Mouse (Mus musculus) megakaryocyte-erythroid progenitor cell, adult 5-6 weeks (primary cell): ENCODE results near the gene Msrb2. TPM values are rescaled to one million over a fixed set of nuclear protein-coding genes. Genes with fewer than 3 reads are reported as not detected.

ENCODE experiments used
- ATAC-seq: replicated peaks from 2 replicates; pipeline ENCODE4 v1.8.0; 2016; ENCODE audit warnings: mild to moderate bottlenecking, inconsistent platforms; ENCODE audit not compliant: severe bottlenecking, poor library complexity, low FRiP score, low TSS enrichment
- total RNA-seq, 2 experiments: library from RNA; stranded (forward) in 1 of 2; stranded (reverse) in 1 of 2; fragments of 200-1000, 215-1000 nt in 1 of 2; fragments of >200 nt in 1 of 2; fragmentation: Nextera tagmentation in 1 of 2; gene quantifications; 2 replicates each; pipeline ENCODE4 v1.2.3; 2014 to 2017

Gene Msrb2
- total RNA-seq, 2 experiments from 2014 or later = 12.1 to 24.3 TPM

DNA sequence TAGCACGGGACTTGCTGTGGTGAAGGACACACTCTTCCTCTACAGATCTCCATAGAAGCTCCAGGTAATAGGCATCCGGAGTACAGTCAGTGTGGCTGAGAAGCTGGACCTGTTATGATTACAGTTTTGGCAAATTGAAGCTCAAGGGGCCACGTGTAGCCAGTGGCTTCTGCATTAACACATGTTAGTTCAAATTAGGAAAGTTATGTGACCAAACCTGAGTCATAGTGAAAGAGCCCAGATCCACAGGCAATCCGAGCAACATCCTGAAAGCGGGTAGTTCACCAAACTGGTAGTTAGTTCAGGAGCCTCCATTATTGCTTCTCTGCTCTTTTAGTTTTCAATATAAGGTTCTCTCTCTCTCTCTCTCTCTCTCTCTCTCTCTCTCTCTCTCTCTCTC, 14.5 kb downstream of the Msrb2 start:
- ATAC-seq = no peak

- ATAC-seq = peak; percentile 80
Measured at GRCm38 (mm10) chr2:19388329-19389103, 17.3 kb downstream of the Msrb2 start.

DNA sequence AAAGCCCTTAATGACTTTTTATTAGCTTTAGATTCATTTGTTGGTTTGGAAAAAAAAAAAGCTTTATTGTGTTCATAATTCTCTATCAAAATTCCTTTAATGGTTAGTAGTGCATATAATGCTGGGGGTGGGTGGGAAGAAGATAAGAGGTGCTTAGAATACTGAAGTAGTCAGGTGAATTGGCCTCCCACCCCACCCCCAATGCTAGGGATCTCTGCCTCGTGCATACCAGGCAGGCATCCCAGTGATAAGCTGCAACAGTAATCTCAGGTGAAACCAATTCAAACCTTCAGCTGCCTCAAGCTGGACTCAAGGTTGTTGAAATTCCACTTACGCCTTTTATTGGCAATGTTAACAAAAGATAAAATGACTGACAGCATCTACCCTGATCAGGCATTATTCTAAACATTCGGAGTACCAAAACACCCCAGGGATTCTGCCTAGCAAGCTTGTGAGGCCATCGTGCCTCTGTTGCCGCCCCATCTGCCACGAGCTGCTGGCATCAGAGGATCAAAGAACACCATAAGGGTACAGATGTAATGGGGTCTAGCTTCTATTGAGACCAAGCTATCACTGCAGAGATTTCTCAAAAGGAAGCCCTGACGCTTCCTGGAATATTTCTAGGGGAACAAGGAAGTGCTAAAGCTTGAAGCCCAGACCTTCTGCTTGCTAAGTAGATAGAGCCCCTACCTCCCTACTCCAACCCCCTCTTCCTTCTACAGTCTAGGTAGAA, 19.3 kb downstream of the Msrb2 start:
- ATAC-seq = no peak

DNA sequence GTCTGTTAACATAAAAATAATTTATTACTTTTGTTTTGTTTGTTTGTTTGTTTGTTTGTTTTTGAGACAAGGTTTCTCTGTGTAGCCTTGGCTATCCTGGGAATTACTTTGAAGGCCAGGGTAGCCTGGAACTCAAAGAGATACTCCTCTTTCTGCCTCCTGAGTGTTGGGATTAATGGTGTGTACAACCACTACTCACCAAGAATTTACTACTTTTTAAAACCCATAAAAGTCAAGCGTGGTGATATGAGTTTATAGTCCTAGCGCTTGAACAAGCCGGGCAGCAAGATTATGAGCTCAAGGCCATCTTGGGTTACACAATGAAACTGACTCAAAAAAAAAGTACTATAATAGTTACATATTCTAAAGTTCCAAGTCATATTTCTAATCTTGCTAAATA, 20.4 kb downstream of the Msrb2 start:
- no peak for ATAC-seq

DNA sequence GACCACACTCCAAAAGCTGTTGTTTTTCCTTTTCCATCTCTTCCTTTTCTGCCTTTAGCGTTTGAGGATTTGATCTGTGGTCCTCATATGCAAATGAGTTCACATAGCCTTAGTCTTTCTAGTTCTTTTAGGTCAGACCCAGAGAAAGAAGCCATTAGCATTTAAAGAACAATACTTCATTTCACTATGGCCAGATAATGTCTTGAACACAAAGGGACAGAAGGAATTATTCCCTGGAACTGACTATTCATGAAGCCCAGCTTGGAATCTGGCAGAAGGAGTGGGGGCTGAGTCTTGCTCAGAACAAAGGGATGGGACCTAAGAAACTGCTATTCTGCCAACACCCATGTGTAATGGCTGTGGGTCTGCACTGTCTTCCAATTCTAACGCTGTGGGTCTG, 21.6 kb downstream of the Msrb2 start:
- no peak for ATAC-seq

DNA sequence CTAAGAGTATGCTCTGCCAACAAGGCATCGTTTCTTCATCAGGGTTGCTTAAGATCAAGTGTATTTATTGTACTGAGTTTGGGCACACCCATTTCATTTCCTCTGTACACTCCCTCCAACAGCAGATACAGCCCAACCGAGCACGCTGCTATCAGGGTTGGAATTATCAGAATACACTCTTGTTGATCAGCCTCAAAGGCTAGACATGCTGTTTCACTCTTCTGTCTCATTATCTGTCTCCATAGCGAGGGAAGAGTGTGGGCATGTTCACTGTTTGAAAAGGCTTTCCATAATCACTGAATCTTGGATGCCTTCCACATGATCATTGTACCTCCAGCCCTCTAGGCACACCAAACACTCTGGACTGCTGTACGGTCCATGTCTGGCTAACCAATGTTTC, 34.2 kb downstream of the Msrb2 start:
- ATAC-seq = peak; percentile 68

DNA sequence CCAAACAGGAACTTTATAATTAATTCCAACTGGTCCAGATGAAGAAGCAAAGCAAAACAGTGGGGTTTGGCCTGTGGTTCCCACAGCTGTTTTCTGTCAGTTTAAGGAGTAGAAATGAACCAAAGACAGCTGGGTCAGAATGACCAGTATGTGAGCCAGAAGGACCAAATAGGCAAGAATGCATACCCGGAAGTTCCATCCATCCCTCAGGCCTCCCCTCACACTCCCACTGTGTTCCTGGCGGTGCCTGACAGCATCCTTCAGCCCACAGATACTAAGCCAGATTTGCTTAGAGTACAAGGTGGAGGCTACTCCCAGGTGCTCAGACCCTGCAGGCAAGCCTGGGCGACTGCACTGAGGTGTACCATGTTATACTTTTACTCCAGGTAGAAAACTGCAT, 35.3 kb downstream of the Msrb2 start:
- no peak for ATAC-seq

GRCm38 (mm10) chr2:19414222-19414965, 43.2 kb downstream of the Msrb2 start:
- peak; percentile 90 for ATAC-seq

GRCm38 (mm10) chr2:19415063-19415521, 43.9 kb downstream of the Msrb2 start:
- peak; percentile 73 for ATAC-seq

- no peak for ATAC-seq
Measured at GRCm38 (mm10) chr2:19416066-19416465, 44.8 kb downstream of the Msrb2 start.

DNA sequence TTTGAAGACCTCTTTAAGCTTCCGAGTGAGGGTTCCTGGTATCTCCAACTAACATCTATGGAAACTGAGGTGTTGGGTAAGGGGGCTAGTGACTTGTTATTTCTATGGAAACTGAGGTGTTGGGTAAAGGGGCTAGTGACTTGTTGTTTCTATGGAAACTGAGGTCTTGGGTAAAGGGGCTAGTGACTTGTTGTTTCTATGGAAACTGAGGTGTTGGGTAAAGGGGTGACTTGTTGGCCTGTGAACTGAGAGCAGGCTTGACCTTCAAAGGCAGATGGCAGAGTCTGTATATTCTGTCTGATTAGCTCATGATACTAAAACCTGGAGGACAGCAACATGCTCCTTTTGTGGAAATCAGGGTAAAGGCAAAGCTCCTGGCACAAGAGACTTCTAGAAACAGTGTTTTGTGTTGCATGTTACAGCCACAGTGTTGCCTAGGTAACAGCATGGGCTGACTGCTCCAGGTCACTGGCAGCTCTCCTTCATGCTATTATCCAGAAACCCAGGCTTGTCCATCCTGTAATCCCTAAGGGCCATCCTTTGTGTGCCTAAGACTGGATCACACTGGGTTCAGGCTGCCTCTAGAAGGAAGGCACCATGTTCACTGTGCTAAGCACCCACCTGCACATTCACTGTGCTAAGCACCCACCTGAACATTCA, 48.6 kb downstream of the Msrb2 start:
- no peak for ATAC-seq

- no peak for ATAC-seq
Measured at GRCm38 (mm10) chr2:19422226-19422625, 51.0 kb downstream of the Msrb2 start.

- no peak for ATAC-seq
Measured at GRCm38 (mm10) chr2:19423086-19423485, 51.8 kb downstream of the Msrb2 start.

- peak; percentile 89 for ATAC-seq
Measured at GRCm38 (mm10) chr2:19429031-19429430, 57.8 kb downstream of the Msrb2 start.

- ATAC-seq = no peak
Measured at GRCm38 (mm10) chr2:19429691-19430690, 58.8 kb downstream of the Msrb2 start.

DNA sequence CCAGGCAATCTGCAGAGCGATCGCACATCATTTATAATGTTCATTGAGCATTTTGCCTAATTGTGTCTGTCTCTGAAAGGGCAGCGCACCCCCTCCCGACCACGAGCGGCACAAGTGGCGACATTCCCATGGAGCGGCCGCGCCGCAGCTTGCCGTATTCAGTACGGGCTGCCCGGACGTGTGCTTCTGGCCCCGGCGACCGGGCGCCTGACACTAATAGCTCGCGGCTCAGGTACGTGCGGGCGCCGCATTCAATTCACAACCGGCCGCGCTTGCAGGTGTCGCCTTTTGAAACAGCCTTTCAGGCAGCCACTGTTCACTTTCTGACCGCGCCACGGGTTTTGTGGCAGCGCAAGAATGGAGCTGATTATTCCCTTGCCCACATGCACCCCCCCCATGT, 59.5 kb downstream of the Msrb2 start:
- ATAC-seq = no peak

- peak; percentile 51; the same call in 1 of the 2 replicates for ATAC-seq
Measured at GRCm38 (mm10) chr2:19431186-19431585, 59.9 kb downstream of the Msrb2 start.

- ATAC-seq = no peak
Measured at GRCm38 (mm10) chr2:19431614-19432323, 60.5 kb downstream of the Msrb2 start.
